Mouse (Mus musculus): ENCODE measurements around the gene Trip11.
"Not testable (repeated sequence)": the region's sequence is repeated elsewhere in the genome, so short reads cannot be mapped to it uniquely, and the experiment has no call there.

Gene Trip11

DNA sequence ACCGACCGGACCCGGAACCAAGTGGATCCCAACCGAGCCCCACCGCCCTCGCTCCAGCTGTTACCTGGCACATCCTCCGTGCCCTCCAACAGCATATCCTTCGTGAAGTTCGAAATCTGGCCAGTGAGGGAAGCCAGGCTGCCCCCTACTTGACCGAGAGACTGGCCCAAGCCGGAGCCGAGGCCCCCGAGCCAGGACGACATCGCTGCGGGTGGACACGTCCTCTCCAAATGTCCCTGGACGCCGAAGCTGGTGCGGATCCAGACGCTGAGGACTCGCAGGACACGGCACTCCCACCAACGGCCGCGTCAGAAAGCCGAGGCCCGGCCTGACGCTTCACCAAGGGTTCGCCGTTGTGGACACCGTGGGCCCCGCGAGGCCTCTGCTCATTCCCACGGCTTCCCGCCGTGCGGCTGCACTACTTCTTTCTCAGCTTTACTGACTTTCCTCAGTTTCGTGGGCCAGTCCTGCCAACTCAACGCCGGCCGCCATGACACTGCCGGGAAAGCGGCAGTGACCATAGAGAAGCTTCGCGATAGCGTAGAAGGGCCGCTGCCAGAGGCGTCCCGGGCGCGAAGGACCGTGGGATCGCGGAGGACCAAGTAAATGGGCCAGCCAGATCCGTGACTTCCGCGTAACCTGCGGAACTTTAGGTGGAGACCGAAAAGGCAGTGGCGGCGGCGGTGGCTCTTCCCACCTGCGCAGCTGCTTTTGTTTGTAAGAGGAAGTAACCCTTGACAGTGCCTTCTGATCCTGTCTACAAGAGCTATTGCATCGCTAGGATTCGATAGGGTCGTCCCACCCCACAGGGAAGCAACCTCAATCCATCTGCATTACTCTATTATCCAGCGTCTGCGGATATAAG, at the start of gene Trip11:
Gene Trip11 (minus strand): TSS at position 642 of the 865 bp plus-strand sequence.
- peak; percentile 89 to 93 for DNase-seq

DNA sequence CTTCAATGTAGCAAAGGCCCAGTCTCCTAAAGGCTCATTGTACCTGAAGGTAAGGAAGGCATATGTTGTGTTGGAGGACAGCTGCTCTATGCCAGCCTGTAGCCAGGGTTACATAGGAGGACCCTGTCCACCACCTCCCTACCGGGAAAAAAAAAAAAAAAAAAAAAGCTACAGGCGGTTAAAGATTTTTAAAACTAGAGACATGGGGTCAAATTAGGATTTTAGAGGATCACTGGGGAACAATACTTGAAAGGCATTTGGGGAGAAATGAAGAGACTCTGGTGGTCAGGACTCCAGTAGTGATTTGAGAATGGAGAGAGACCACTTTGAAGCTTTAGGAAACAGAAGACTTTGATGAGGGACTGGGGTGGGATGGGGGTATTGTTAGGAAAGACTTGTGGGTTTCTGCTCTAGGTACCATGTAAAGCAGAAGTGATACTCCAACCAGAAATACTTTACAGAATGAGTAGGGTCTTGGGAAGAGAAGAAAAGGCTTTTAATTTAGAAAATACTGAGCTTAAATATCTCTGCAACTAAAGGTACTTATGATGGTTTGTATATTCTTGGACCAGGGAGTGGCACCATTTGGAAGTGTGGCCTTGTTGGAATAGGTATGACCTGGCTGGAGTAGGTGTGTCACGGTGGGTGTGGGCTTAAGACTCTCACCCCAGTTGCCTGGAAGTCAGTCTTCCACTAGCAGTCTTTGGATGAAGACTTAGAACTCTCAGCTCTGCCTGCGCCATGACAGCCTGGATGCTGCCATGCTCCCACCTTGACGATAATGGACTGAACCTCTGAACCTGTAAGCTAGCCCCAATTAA, 46.1 kb upstream of the Trip11 start:
- not testable (repeated sequence) for DNase-seq

DNA sequence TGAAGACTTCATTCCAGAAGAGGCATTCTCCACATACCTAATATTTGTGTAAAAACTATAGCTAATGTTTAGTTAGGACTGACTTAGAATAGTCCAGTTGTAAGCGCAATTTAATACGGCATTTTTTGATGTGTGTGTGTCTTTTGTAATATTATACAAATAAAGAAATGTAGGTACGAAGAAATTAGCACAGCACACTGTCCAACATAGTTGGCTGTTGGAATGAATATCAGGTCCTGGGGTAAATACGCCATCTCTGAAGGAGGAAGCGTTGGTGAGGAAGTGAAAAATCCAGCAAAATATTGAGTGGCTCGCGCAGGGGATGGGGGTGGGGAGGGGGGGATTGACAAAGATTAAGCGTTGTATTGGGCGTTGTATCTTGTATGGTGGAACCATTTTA, 45.5 kb upstream of the Trip11 start:
- no peak for DNase-seq

DNA sequence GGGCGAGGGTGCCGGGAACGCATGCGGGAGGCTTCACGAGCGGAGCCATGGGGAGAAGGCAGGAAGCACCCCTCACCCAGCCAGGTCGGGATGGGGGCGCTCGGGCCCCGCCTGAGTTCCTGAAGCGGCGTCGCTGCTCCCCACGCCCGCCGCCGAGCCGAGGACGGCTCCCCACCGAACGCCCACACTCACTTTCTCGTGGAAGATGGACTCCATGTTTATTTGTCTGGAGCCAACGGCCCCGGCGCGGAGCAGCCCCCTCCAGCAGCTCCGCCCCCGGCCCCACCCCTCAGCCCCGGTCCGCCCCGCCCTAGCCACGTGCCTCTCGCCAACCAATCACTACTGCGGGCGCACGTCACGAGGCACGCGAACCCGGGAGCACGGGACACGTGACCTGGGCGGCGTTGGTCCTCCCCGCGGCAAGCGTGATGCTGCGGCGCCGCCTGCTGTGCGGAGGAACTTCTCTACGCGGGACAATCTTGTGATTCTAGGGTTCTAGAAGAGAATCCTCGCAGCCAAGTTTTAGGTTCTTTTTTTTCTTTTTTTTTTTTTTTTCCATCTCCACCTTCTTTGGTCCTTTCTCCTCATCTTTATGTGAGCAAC, 45.0 kb upstream of the Trip11 start, which contains the start of gene Atxn3:
Gene Atxn3 (minus strand): TSS at position 305 of the 603 bp plus-strand sequence.
- peak; percentile 96 to 97 for DNase-seq

DNA sequence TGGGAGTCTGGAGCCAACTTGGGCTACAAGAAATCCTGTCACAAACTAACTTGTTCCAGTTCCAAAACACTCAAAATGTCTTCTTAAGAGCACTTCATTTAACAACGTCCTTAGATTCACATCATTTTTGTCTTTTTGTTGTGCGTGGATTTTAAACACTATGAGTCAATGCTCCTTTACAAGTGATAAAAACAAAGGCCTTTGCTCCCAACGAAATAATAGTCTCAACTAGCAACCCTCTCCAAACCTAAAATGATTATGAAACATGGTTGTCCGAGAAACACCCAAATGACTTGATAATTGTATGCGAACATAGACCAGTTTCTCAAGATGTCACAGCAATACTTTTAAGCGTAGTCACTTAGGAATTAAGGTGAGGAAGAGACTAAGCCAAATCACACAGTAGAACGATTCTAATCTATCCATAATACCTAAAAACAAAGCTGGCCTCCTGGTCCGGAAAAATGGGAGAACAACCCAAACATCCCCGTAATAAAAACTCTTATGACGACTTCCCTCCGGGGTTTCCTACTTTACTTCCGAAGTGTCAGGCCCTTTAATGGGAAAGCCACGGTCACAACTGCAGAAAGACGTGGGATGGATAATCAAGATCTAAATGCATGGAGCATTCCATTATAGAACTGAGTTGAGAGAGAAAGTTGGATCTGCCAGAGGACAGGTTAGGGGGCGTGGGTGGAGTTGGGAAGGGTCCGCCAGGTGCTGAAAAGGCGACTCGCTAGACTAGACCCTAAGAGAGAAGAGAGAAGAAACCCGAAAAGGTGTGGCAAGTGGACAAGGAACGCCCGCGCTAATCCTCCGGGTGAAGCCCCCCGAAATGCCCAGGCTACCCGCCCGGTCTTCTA, 44.2 kb upstream of the Trip11 start:
- DNase-seq = peak in 1 of 2 experiments; percentile 45

DNA sequence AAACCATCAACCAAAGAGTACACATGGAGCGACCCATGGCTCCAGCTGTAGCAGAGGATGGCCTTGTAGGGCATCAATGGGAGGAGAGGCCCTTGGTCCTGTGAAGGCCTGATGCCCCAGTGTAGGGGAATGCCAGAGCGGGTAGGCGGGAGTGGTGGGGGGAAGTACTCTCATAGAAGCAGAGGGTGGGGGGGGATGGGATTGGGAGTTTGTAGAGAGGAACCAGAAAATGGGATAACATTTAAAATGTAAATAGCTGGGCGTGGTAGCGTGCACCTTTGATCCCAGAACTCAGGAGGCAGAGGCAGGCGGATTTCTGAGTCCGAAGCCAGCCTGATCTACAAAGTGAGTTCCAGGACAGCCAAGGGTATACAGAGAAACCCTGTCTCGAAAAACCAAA, 42.8 kb upstream of the Trip11 start:
- not testable (repeated sequence) for DNase-seq

DNA sequence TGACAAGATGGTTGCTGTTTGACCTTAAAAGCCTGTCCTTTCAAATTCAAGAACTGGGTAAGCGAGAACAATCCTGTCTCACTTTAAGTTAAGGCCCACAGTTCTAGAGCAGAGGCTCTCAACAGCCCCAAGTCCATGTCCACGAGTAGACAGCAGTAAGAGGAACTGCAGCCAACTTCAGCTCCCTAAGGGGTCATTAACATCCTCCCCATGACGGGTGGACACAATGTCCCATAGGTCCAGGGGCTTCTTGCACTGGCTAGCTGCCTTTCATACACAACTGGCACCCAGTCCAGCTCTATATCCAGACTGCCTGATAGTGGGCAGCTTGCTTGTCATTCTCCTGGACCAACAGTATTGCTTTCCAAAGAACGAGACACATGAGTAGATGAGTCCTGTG, 35.7 kb upstream of the Trip11 start:
- no peak for DNase-seq

DNA sequence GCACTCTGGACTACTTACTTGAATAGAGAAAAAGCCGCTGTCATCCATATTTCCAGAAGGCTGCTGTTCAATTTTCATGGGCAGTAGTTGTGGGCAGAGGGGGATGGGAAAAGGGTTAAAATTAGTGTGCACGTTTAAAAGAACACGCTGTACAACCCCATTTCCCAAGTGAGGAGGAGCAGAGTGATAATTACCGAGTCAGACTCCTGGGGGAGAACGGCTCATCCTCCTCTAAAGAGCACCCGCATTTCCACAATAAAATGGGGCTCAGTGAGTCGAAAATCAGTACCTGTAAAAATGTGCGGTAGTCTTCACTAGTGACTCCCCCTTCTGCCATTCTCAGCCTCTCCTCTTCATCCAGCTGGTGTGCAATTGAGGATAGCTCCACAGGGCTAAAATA, 34.9 kb upstream of the Trip11 start:
- DNase-seq = no peak

DNA sequence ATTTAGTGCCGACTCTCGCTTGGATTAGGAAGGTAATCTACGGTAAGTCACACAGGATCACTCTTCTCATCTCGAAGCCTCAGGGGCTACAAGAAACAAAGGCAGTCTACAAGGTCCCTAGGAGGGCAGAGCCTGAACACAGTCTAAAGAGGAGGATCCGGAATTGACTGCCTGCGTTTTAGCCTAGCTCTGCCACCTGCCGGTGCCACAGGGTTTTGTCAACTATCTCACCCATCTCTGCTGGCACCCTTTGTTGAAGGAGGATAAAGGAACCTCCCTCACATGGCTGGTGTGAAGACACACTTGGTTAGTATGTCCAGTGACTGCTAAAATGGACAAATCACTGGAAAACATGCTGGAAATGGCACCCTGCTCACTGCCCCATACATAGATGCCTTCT, 24.5 kb upstream of the Trip11 start:
- no peak for DNase-seq

DNA sequence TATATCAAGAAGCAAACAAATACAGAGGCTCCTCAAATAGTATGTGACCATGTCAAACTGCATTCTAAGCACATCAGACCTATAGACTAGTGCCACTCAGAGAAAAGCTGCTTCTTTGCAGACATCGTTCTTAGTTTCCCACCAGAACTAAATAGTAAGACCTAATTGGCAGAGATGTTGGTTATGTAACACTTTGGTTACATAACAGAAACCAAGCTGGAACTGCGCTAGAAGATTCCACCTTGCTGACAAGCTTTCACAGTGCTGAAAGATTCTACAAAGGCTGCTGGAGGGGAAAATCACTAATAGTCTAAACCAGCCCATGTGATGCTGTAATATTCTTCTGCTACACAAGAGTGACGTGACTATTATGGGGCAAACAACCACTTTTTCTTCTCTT, 22.2 kb upstream of the Trip11 start:
- no peak for DNase-seq

DNA sequence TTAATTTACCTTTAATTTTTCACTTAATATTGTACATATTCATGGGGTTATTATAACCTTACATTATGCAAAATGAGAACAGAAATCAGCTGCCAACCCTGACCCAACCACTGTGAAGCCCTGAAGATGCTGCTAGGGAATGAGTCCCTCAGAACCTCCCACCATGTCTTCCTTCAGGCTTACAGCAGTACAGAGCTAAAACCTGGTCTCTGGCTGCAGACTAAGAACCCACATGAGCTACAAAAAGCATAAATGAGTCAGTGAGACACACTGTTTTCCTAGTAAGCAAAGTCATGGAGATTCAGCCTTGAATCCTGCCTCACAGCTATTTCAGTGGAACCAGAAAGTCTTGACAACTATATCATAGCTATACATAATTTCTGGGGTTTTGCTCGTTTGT, 15.4 kb upstream of the Trip11 start:
- no peak for DNase-seq

DNA sequence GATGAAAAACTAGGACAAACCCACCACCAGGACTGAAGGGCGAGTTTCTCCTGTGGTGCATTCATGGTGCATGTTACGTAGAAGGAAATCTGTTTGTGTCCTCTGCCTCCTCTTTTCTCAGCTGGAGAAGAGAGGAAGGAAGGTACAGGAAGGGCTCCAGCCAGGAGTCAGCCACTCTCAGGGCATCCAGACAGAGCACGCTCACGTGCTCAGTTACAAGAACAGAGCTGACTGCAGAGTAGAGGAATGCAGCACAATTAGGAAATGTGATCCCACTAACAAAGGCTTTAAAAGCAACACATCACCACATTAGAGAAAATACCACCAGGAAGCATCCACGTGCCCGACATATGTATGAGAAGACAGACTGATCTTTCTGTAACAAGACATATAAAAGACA, 9.2 kb upstream of the Trip11 start:
- no peak for DNase-seq

DNA sequence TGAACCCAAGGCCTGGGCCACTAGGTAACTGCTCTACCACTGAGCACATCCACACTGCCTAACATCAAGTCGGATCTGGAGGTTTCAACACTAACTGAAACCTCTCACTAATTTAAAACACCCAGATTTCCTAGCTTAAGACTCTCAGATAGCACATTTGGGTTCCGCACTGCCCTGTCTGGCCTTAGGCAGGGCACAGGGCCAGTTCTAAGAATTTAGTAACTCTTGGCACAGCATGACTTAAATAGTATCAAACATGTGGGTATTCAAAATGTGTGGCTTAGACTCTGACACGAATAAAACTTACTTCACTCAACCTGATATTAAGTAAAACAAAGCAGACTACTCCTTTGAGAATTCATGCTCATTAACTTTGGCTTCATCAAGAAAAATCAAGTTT, 6.8 kb upstream of the Trip11 start:
- no peak for DNase-seq

DNA sequence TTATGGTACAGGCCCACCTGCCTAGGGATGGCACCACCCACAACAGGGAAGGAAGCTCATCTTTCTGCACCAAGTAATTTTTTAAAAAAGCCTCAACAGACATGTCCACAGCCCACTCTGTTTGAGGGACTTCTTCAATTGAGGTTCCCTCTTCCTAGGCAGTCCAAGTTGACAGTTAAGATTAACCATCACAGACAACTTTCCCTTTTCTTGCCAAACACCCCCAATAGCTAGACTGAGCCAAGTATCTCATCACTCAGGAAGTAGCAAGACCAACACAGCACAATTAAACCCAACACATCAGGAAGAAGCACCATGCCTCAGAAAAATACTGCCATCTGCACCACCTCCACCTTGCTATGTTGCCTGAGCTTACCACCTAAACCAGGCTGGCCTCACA, 4.1 kb upstream of the Trip11 start:
- no peak for DNase-seq

DNA sequence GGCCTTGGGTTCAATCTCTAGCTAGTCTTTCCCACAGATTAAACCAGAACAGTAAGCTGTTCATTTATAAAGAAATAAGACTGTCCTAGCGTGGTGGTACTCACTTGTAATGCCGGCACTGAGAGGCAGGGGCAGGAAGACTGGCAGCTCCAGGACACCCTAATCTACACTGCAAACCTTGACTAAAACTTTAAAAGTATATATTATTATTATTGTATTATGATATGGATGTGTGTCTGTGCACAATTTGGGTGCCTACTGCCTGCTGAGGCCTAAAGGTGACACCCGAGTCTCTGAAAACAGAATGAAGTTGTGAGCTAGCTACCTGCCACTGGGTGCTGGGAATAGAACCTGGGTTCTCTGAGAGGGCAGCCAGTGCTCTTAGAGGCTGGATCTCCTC, 1.7 kb downstream of the Trip11 start:
- DNase-seq = no peak

DNA sequence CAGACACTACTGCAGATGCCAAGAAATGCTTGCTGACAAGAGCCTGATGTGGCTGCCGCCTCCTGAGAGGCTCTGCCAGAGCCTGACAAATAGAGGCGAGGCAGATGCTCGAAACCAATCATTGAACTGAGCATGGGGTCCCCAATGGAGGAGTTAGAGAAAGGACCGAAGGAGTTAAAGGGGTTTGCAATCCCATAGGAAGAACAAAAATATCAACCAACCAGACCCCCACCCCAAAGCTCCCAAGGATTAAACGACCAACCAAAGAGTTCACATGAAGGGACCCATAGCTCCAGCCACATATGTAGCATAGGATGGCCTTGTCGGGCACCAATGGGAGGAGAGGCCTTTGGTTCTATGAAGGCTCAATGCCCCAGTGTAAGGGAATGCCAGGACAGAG, 2.7 kb downstream of the Trip11 start:
- DNase-seq = no peak

DNA sequence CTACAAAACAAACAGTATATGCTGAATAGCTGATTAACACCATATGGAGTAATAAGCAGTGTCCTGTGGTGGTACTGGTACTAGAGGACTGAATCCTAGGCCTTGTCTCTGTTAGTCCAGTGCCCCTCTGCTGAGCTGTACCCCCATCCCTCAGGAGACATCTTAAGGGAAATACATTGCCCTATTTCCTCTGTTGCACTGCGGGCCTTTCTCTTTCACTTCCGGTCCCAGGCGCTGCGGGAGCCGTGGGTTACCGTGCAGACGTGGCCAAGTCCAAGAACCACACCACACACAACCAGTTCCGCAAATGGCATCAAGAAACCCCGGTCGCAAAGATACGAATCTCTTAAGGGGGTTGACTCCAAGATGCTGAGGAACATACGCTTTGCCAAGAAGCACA, 7.2 kb downstream of the Trip11 start:
- no peak for DNase-seq

DNA sequence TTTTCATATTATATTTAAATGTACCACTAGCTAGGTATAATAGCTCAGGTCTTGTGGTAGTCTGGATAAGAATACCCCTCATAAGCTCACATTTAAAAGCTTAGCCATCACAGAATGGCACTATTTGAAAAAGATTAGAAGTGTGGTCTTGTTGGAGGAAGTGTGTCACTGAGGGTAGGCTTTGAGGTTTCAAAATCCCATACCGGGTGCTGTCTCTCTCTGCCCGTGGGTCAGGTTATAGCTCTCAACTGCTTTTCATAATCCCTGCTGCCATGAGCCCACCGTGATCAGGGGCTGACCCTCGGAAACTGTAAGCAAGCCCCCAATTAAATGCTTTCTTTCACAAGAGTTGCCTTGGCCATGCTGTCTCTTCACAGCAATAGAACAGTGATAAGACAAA, 8.2 kb downstream of the Trip11 start:
- DNase-seq = no peak

DNA sequence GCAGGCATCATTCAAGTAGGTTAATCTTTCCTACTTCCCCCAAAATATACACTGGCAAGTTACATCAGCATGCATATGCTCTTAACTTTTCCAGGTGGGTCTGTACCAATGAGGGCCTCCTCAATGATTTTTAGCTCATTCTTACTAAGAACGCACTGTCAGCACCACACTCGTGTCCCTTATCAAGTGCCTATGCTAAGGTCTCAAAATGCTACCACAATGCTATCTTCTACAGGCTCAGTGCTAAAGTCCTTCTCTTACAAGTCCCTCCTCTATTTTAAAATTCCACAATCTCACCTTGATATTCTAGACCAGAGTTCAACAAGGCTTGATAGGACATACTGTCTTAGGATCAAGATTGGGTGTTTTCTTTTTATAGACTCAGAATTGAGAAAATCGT, 8.9 kb downstream of the Trip11 start:
- no peak for DNase-seq

DNA sequence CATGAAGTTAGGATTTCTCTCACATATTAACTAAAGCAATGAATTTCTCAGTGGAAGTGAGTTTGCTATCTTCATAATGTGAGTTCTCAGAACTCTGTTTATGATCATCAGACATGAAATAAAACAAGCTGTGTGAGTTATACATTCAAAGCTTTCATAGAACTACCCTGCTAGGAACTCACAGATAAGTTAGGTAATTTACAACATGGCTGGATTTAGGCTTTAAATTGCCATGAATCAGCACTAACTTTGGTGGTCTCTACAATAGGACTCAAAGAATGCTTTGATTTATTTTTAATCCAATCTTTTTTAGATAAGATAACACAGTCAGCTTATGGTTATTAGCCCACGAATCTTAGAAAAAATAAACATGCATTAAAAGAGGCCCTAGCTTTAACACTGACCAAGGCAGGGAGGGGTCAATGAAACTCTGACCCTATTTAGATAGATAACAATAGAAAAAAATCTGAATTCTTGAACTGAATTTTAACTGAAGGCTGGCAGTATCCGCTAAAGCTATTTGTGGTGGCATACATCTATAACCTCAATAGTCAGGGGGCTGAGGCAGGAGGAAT, 13.3 kb downstream of the Trip11 start:
- DNase-seq = no peak

DNA sequence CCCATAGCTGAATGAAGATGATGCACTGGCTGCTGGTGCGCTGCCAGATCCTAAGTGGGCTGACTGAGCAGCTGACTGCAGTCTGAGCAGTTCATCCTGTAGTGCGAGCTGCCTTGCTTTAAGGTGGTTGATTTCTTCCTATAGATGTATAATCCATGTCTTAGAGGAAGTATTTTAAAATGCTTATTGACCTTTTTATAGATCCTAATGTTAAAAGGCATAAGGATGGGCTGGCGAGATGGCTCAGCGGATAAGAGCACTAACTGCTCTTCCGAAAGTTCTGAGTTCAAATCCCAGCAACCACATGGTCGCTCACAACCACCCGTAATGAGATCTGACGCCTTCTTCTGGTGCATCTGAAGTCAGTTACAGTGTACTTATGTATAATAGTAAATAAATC, 14.1 kb downstream of the Trip11 start:
- DNase-seq = no peak

DNA sequence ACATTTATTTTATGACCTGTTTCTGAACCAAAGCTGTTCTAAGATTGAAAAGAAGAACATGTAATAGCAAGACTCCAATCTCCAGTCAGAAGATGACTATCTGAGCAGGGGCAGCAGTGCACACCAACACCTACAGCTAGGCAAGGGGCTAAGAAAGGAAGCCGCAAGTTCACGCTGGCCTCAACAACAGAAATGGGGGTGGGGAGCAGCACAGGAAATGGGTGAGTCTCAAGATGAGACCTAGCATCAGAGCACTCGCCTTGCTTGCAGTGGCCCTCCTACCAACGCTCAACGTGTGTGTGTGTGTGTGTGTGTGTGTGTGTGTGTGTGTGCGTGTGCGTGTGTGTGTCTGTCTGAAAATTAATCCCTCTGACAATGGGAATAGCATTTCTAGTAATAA, 16.0 kb downstream of the Trip11 start:
- DNase-seq = no peak
